Mouse (Mus musculus) urinary bladder, postnatal 10 days (tissue): ENCODE data around the gene Rab3c.

Experiments
- DNase-seq: peaks from one replicate; pipeline ENCODE4 v3.0.0; 2022; ENCODE audit warnings: low spot score

Rab3c gene

GRCm38 (mm10) chr13:110093720-110094685, 186.8 kb downstream of the Rab3c start:
- no peak for DNase-seq

GRCm38 (mm10) chr13:110083961-110084360, 196.8 kb downstream of the Rab3c start:
- no peak for DNase-seq

GRCm38 (mm10) chr13:110081174-110081573, 199.6 kb downstream of the Rab3c start:
- no peak for DNase-seq

- no peak for DNase-seq
These were observed 205.2 kb downstream of the Rab3c start for GRCm38 (mm10) chr13:110075587-110075986.

- DNase-seq, result no peak
These were observed 206.6 kb downstream of the Rab3c start for GRCm38 (mm10) chr13:110074180-110074579.

GRCm38 (mm10) chr13:110067149-110067548, 213.6 kb downstream of the Rab3c start:
- no peak for DNase-seq

- DNase-seq, result no peak
These were observed 214.1 kb downstream of the Rab3c start for GRCm38 (mm10) chr13:110066674-110067073.

GRCm38 (mm10) chr13:110062835-110063411, 217.9 kb downstream of the Rab3c start:
- DNase-seq, result no peak

- no peak for DNase-seq
These were observed 218.5 kb downstream of the Rab3c start for GRCm38 (mm10) chr13:110062288-110062687.

GRCm38 (mm10) chr13:110054538-110054937, 226.3 kb downstream of the Rab3c start:
- DNase-seq, result no peak

- DNase-seq, result no peak
These were observed 231.9 kb downstream of the Rab3c start for GRCm38 (mm10) chr13:110048767-110049434.

GRCm38 (mm10) chr13:110044418-110044817, 236.4 kb downstream of the Rab3c start:
- no peak for DNase-seq

- no peak for DNase-seq
These were observed 240.9 kb downstream of the Rab3c start for GRCm38 (mm10) chr13:110039779-110040498.

- no peak for DNase-seq
These were observed 241.6 kb downstream of the Rab3c start for GRCm38 (mm10) chr13:110039170-110039569.

- no peak for DNase-seq
These were observed 242.3 kb downstream of the Rab3c start for GRCm38 (mm10) chr13:110038521-110038920.

GRCm38 (mm10) chr13:110034885-110035284, 245.9 kb downstream of the Rab3c start:
- DNase-seq, result no peak

GRCm38 (mm10) chr13:110034041-110034440, 246.8 kb downstream of the Rab3c start:
- no peak for DNase-seq

GRCm38 (mm10) chr13:110031886-110032285, 248.9 kb downstream of the Rab3c start:
- no peak for DNase-seq

GRCm38 (mm10) chr13:110031061-110031460, 249.7 kb downstream of the Rab3c start:
- no peak for DNase-seq

- no peak for DNase-seq
These were observed 256.2 kb downstream of the Rab3c start for GRCm38 (mm10) chr13:110024381-110025161.

- DNase-seq, result no peak
These were observed 257.8 kb downstream of the Rab3c start for GRCm38 (mm10) chr13:110023031-110023430.
